Mouse (Mus musculus): ENCODE measurements at regions not wholly inside any gene's neighbourhood (a gene's known extent, or its start where the extent isn't known, plus 50 kb on each side); places are given as distances from the start of the nearest gene placed in this dataset.

DNA sequence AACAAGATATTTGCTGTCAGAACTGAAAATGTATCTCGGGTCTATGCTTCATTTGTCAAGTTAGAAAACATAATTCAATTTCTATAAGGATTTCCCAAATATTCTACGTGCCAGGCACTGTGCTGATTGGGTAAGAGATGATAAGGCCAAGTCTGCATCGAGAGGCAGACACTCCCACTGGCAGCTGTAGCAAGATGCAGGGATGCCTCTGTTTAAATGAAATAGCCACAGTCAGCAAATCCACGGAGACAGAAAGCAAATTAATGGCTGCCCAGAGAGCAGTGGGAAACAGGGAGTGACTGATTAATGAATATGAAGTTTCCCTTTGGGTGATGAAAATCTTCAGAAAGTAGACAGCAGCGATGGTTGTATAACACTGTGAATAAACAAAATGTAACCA is 71.6 kb upstream of the Gm12728 start:
- TF ChIP-seq CTCF (IDR thresholded peaks at IDR 0.05; ENCODE audit: insufficient read depth, low read depth, low read length) (no peak), POLR2A (IDR thresholded peaks at IDR 0.05; ENCODE audit: insufficient read depth, low read depth, low read length) (no peak)

All from olfactory bulb, adult 2 months (tissue).